Comparison of ENCODE assay signal across 18 mouse cellular contexts in the genomic region with DNA sequence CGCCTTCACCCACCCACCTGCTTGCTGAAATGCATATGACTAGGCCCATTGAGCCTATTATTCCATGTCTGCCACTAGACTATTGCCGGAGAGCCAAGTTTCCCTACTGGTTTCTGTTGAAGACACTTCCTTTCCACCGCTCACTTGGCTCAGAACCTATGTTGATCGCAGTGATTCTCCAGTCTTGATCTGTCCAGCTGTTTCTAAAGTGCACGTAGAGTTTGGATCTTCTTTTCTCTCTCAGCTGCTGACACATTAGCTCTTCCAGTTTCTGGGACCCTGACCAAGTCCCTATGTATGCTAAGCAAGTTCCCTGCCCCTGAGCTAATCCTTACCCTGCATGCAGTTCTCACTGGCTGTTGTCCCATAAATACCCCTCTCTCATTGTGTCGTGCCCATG. TPM values are rescaled to one million over a fixed set of nuclear protein-coding genes. Genes with fewer than 3 reads are reported as not detected.
"Had no signal": no experiment of that assay in that cellular context is flagged by ENCODE, and none has a peak within 500 bp of the region (broad histone marks: within the 10 kb centered on the region; RNA-seq: fewer than 3 reads in every experiment).

No protein-coding gene starts in this region.

- H3K4me2 ChIP-seq: liver, embryonic 12.5 days; lung, embryonic 15.5 days; midbrain, embryonic 12.5 days; neural tube, embryonic 13.5 days; neural tube, embryonic 15.5 days had no signal

- DNase-seq: midbrain, embryonic 14.5 days; retina, postnatal 1 day; right cerebral cortex, adult 18-20 months; right cerebral cortex, postnatal 25 days; right cerebral cortex, postnatal 4 days; spleen, adult 18-20 months; thymus, adult 18-20 months; thymus, postnatal 14 days; thymus, postnatal 36 days had no signal

- H3K27me3 ChIP-seq: liver, embryonic 12.5 days; lung, embryonic 15.5 days; midbrain, embryonic 12.5 days; neural tube, embryonic 13.5 days; neural tube, embryonic 15.5 days had no signal

- H3K4me1 ChIP-seq: lung, embryonic 15.5 days; midbrain, embryonic 10.5 days; midbrain, embryonic 12.5 days; neural tube, embryonic 13.5 days; neural tube, embryonic 15.5 days had no signal

- H3K36me3 ChIP-seq: liver, embryonic 12.5 days; lung, embryonic 15.5 days had no signal

- H3K27ac ChIP-seq: liver, embryonic 12.5 days; liver, embryonic 14.5 days; lung, embryonic 15.5 days; midbrain, embryonic 10.5 days; midbrain, embryonic 12.5 days; neural tube, embryonic 13.5 days; neural tube, embryonic 15.5 days had no signal

- H3K4me3 ChIP-seq: liver, embryonic 12.5 days; lung, embryonic 15.5 days; midbrain, embryonic 10.5 days; midbrain, embryonic 12.5 days; myocyte; neural tube, embryonic 13.5 days; neural tube, embryonic 15.5 days had no signal

- ATAC-seq: liver, embryonic 12.5 days; midbrain, embryonic 16.5 days had no signal

- H3K9ac ChIP-seq: liver, embryonic 12.5 days; liver, embryonic 14.5 days; lung, embryonic 15.5 days; midbrain, embryonic 12.5 days; neural tube, embryonic 13.5 days; neural tube, embryonic 15.5 days had no signal

- H3K9me3 ChIP-seq: liver, embryonic 12.5 days; lung, embryonic 15.5 days; midbrain, embryonic 10.5 days; midbrain, embryonic 12.5 days; neural tube, embryonic 13.5 days; neural tube, embryonic 15.5 days had no signal

RNA-seq across cellular contexts. Expression of gene Csf3r, which starts 53.5 kb away (rescaled TPM):
- polyA plus RNA-seq: myocyte had no signal
